Mouse (Mus musculus) heart, postnatal 0 days (tissue): ENCODE results near the gene Kl. TPM values are rescaled to one million over a fixed set of nuclear protein-coding genes. Genes with fewer than 3 reads are reported as not detected.

Experiments used
- ATAC-seq: fragments of 200-750 bp; cut with Nextera tagmentation; 2 replicates; pipeline ENCODE4 v1.8.0; 2017; ENCODE audit warnings: low read depth, moderate number of reproducible peaks, moderate library complexity; ENCODE audit not compliant: insufficient read depth
- DNase-seq: peaks from one replicate; pipeline ENCODE4 v3.0.0-alpha.2; 2016; ENCODE audit warnings: low spot score
- H3K27ac ChIP-seq: fragments of 300-500 bp; sonication (generic); 2 replicates; pipeline ENCODE4 v1.5.1; 2014; ENCODE audit warnings: low read depth, mild to moderate bottlenecking
- H3K27me3 ChIP-seq: fragments of 300-500 bp; sonication (generic); 2 replicates; pipeline ENCODE4 v1.6.1; 2014; ENCODE audit warnings: low read length, mixed read lengths; ENCODE audit not compliant: control insufficient read depth, insufficient read depth
- H3K36me3 ChIP-seq: fragments of 300-500 bp; sonication (generic); replicated peaks from 2 replicates; pipeline ENCODE4 v1.6.1; 2014; ENCODE audit warnings: low read length, mixed read lengths; ENCODE audit not compliant: control insufficient read depth, insufficient read depth
- H3K4me1 ChIP-seq: fragments of 300-500 bp; sonication (generic); 2 replicates; pipeline ENCODE4 v1.6.1; 2014; ENCODE audit warnings: antibody characterized with exemption; ENCODE audit not compliant: control insufficient read depth, insufficient read depth
- H3K4me2 ChIP-seq: fragments of 300-500 bp; sonication (generic); 2 replicates; pipeline ENCODE4 v1.6.1; 2014; ENCODE audit warnings: low read depth, mild to moderate bottlenecking, low read length, moderate library complexity
- H3K4me3 ChIP-seq: fragments of 300-500 bp; sonication (generic); 2 replicates; pipeline ENCODE4 v1.5.1; 2014; ENCODE audit warnings: low read depth, low read length
- H3K9ac ChIP-seq: fragments of 300-500 bp; sonication (generic); replicated peaks from 2 replicates; pipeline ENCODE4 v1.6.1; 2014; ENCODE audit warnings: low read depth, low read length, mixed read lengths
- H3K9me3 ChIP-seq: fragments of 300-500 bp; sonication (generic); replicated peaks from 2 replicates; pipeline ENCODE4 v1.6.1; 2016; ENCODE audit warnings: low read length; ENCODE audit not compliant: control insufficient read depth
- CTCF ChIP-seq: IDR thresholded peaks from 2 replicates; pipeline ENCODE4 v1.5.1; 2016; ENCODE audit warnings: antibody characterized with exemption, control low read depth, low read depth
- EP300 ChIP-seq: IDR thresholded peaks from 2 replicates; pipeline ENCODE4 v1.6.1; 2016; ENCODE audit warnings: antibody characterized with exemption, low read depth
- WGBS: fragments of 180-500 bp; shearing (Covaris S2); extraction: QIAGEN DNeasy Blood & Tissue Kit; methylation state at CpG from one replicate; pipeline ENCODE4 v1.1.7; 2014; 5-methylcytosine and 5-hydroxymethylcytosine counted together
- polyA plus RNA-seq: library from polyadenylated mRNA; unstranded; fragments of >200 nt; fragmentation: Nextera tagmentation; extraction: Ambion mirVana; gene quantifications from 2 replicates; pipeline ENCODE4 v1.2.1, GENCODE M21; 2015
- total RNA-seq: library from RNA; depleted of rRNA; stranded (reverse); fragments of >200 nt; gene quantifications from 2 replicates; pipeline ENCODE4 v1.2.3, GENCODE M21; 2014; ENCODE audit warnings: low replicate concordance

Gene Kl
- total and polyA plus RNA-seq, 2 experiments from 2014 or later, result 0.04 to 0.10 TPM

DNA sequence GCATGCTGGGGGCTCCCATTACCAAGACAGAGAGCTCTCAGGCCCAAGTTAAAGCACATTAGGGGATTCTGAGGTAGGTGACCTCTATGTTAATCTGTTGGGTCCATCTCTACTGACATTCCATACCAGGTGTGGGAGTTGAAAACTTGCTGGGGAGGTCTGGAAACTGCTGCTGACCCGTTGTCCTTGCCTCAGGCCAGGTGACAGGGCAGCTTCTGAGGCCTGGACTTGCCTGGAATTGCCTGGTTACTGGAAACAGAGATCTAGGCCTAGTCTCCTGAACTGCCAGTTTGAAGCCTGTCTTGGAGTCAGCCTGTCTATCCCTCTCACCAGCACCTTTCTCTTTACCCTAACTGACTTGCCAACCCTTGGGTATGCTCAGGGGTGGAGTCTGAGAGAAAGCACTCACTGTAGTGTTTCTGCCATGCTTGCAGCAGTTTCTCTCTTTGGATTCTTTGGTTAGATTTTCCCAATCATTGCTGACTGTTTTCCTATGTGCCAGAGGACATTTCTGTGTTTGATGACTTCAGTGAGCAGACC lies 51.9 kb downstream of the Kl start:
- no peak for DNase-seq
- 78% methylated on average over 1 of the region's 1 CpGs for WGBS
- Histone ChIP-seq H3K4me2 (no peak overlapping the region), H3K9ac (no peak overlapping the region), H3K36me3 (no peaks in the 10 kb centered on the region), H3K27me3 (no peaks in the 10 kb centered on the region), H3K9me3 (no peaks in the 10 kb centered on the region), H3K4me3 (no peak overlapping the region), H3K4me1 (no peaks in the 10 kb centered on the region), H3K27ac (no peak overlapping the region)
- TF ChIP-seq CTCF, result no peak
- no peak for TF ChIP-seq EP300
- no peak for ATAC-seq

DNA sequence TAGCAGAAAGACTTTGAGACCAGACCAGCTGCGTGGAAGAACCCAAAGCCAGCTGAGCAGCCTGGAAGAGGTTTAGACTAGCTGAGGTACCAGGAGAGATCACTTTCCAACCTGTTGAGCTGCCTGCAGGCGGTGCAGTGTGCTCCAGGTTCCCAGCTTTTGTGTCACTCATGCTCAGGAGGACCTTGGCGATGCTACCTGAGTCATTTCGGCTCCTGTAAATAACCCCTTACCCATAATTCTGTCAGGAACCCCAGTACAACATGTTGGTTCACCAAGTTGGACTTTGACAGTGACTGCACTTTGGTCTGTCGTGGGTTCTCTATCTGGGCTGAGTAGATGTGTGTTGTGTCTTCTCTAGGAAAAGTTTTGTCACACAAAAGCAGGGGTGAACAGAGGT lies 66.0 kb downstream of the Kl start:
- no peaks in the 10 kb centered on the region for H3K36me3 ChIP-seq
- no peak overlapping the region for H3K4me3 ChIP-seq
- no peaks in the 10 kb centered on the region for H3K27me3 ChIP-seq
- WGBS, result 73% methylated on average over 5 of the region's 5 CpGs
- TF ChIP-seq EP300, result no peak
- no peak for TF ChIP-seq CTCF
- no peak overlapping the region for H3K27ac ChIP-seq
- H3K9ac ChIP-seq, result no peak overlapping the region
- H3K4me2 ChIP-seq, result no peak overlapping the region
- ATAC-seq, result no peak
- H3K9me3 ChIP-seq, result no peaks in the 10 kb centered on the region
- H3K4me1 ChIP-seq, result no peaks in the 10 kb centered on the region
- DNase-seq, result no peak

DNA sequence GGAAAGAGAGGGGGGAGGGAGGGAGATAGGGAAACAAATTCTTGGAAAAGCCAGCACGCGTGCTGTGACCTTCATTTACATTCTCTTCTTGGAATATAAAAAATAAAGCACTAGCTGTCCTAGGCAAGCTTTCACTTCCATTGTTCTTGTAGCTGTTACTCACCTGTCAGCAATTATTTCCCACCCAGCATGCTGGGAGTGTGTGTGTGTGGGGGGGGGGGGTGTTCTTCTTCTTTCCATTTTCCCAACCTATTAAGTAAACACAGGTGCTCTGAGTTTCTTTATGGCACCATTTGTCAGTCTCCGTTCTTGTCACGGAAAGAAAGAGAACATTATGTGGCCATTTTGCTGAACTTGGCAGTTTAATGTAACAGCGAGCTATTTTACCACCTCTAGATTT lies 66.6 kb downstream of the Kl start:
- ATAC-seq (no peak), DNase-seq (no peak)
- WGBS, result 62% methylated on average over 5 of the region's 5 CpGs
- H3K9me3 ChIP-seq, result no peaks in the 10 kb centered on the region
- no peak overlapping the region for H3K9ac ChIP-seq
- no peaks in the 10 kb centered on the region for H3K27me3 ChIP-seq
- H3K4me2 ChIP-seq, result no peak overlapping the region
- no peaks in the 10 kb centered on the region for H3K4me1 ChIP-seq
- H3K27ac ChIP-seq, result no peak overlapping the region
- TF ChIP-seq CTCF, result no peak
- no peak for TF ChIP-seq EP300
- no peak overlapping the region for H3K4me3 ChIP-seq
- no peaks in the 10 kb centered on the region for H3K36me3 ChIP-seq

DNA sequence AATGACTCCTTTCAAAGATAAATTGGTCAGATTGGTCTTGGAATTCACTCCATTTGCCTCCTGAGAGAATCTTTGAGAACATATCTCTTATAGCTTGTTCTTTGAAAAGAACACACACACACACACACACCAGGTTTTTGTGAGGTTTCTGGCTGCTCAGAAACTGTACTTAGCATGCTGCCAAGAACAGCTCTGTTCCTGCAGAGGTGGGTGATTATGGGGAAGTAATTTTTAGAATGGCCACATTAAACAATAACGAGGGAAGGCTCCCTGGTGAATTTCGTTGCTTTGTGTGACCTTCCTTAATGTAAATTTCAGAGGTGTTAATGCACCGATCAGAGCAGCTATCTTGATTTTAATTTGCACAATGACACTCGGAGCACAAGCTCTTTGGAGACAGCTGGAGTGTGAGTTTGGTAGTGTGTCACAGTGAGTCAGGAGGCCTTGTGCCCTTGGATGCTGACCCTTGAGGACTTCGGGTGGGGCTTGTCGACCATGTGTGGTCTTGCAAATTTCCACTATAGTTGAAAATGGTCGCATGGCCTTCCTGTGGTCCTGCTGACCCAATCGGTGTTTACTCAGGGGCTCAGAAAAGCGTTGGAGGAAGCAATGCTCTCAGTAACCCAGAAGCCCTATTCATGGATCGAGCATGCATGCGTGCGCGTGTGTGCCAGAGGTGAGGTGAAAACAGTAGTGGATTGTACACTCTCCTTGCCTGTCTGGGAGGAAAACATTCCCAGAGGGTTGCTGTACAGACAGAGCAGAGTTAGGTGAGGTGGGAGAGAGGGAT lies 67.8 kb downstream of the Kl start:
- no peak overlapping the region for H3K4me2 ChIP-seq

DNA sequence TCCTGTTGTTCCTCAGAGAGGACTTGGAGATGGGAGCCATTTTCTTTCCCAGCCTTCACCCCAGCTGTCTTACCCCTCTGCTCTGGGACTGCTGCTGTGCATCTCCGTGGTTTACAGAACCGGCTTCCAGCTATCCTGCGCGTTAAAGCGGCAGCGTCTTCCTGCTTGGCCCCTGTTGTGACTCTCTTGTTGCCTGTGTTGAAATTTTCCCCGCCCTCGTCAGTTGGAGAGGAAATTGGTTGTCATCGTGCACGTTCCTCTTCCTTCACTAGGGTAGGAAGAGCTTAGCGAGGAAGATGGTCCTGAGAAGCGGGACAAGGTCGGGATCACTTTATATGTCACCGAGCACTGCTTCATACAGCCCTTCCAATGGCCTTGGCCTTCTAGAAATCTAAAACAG lies 68.4 kb downstream of the Kl start:
- no peaks in the 10 kb centered on the region for H3K4me1 ChIP-seq
- no peak for ATAC-seq
- no peaks in the 10 kb centered on the region for H3K27me3 ChIP-seq
- no peaks in the 10 kb centered on the region for H3K36me3 ChIP-seq
- no peak for TF ChIP-seq EP300
- TF ChIP-seq CTCF, result no peak
- H3K9ac ChIP-seq, result no peak overlapping the region
- no peak overlapping the region for H3K4me3 ChIP-seq
- H3K27ac ChIP-seq, result no peak overlapping the region
- H3K4me2 ChIP-seq, result no peak overlapping the region
- peak; percentile 14 for DNase-seq
- 45% methylated on average over 14 of the region's 14 CpGs for whole genome bisulfite sequencing
- H3K9me3 ChIP-seq, result no peaks in the 10 kb centered on the region

More for the DNA sequence above, 67.8 kb downstream of the Kl start:
- Histone ChIP-seq H3K27ac (no peak overlapping the region), H3K27me3 (no peaks in the 10 kb centered on the region), H3K9me3 (no peaks in the 10 kb centered on the region), H3K4me1 (no peaks in the 10 kb centered on the region), H3K4me3 (no peak overlapping the region), H3K36me3 (no peaks in the 10 kb centered on the region), H3K9ac (no peak overlapping the region)
- WGBS, result 58% methylated on average over 13 of the region's 13 CpGs
- ATAC-seq, result no peak
- DNase-seq, result no peak
- no peak for TF ChIP-seq CTCF
- no peak for TF ChIP-seq EP300

DNA sequence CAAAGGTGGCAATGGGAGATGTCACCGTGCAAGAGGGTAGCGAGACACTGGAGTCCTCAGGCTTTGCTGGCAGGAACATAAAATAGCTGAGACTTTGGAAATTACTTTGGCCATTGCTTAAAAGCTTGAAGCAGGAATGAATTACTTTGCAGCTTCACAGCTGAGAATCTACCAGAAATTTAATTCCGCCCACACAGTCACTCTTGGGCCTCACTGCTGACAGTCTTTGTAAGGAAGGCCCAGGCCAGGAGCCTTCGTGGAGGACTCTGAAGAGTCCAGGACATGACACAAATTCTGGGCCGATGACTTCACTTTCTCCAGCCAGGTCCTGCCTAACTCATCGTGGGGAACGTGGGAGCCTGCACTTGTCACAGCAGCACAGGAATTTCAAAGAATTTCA lies 69.6 kb downstream of the Kl start:
- no peaks in the 10 kb centered on the region for H3K9me3 ChIP-seq
- TF ChIP-seq EP300 (no peak), CTCF (no peak)
- no peaks in the 10 kb centered on the region for H3K27me3 ChIP-seq
- H3K4me2 ChIP-seq, result no peak overlapping the region
- H3K36me3 ChIP-seq, result no peaks in the 10 kb centered on the region
- H3K4me1 ChIP-seq, result no peaks in the 10 kb centered on the region
- no peak for DNase-seq
- no peak overlapping the region for H3K27ac ChIP-seq
- no peak overlapping the region for H3K4me3 ChIP-seq
- no peak for ATAC-seq
- H3K9ac ChIP-seq, result no peak overlapping the region
- WGBS, result 60% methylated on average over 7 of the region's 7 CpGs
